Mouse (Mus musculus): ENCODE measurements around the gene Prkab2. TPM values are rescaled to one million over a fixed set of nuclear protein-coding genes. Genes with fewer than 3 reads are reported as not detected.

Gene Prkab2
- total and polyA plus RNA-seq, 3 experiments, result 0.68 to 1.5 (median 1.4) TPM

DNA sequence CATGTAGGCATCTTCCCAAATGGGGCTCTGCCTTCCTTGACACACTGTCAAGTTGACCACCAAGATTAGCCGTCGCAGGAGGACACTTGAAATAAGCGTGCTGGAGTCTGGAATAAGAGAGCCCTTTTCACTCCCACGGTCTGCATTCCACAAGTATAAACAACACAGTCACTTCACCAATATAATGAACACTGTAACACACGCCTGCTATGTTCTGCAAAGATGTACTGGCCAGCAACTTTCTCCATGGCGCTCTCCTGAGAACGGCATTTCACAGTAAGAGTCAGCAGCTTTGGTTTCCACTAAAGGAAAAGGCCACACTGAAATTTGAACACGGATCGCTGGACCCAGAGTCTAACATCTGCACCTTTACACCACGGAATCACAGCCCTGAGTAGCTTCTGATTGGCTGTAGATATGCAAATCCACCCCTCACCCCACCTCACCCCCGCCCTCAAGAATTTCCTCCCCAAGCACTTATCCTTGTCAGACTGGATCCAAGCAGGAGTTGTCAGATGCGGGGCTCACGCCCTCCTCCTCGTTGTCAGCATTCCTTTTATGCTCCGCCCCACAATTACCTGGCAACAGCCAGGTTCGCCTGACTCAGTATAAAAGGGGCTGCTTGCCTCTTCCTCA lies 25.7 kb downstream of the Prkab2 start:
- Histone ChIP-seq H3K4me3 (replicated peaks in 1 of 3; ENCODE audit: low read depth in 2 of 3, low read length in 2 of 3, poor library complexity in 1 of 3) (no peak overlapping the region), H3K27ac (ENCODE audit: insufficient read depth, low read depth) (no peak overlapping the region), H3K9me3 (replicated peaks; ENCODE audit: low read length) (no peaks in the 10 kb centered on the region), H3K27me3 (replicated peaks) (peaks cover 7% of the 10 kb centered on the region), H3K9ac (ENCODE audit: insufficient read depth, low read depth) (no peak overlapping the region), H3K4me1 (ENCODE audit: control insufficient read depth in 1 of 2, insufficient read depth in 2 of 2) (peaks cover 0 to 15% of the 10 kb centered on the region in 2 experiments; a peak in 2 of 4 replicates), H3K79me2 (replicated peaks; ENCODE audit: control insufficient read depth, extremely low read depth, insufficient read depth, poor library complexity, severe bottlenecking) (no peaks in the 10 kb centered on the region), H3K4me2 (ENCODE audit: insufficient read depth, low read depth, poor library complexity, severe bottlenecking) (no peak overlapping the region), H3K36me3 (replicated peaks in 1 of 2; ENCODE audit: control insufficient read depth in 1 of 2, insufficient read depth in 1 of 2, low read length in 1 of 2) (no peaks in the 10 kb centered on the region)
- dilution Hi-C loops (cut with MboI; ENCODE audit: extremely low pct_ligation_motif_present, extremely low pct_unique_long_range_greater_than_20kb, low sequenced_read_pairs) (no loop called here), in situ Hi-C loops (cut with MboI; ENCODE audit: low pct_ligation_motif_present, low pct_unique_long_range_greater_than_20kb, low sequenced_read_pairs) (loop anchor here (5.0 to 25.0 kb wide), 2 partner anchors 84 to 479 kb away; partner anchors contain the start of gene Adam30)
- TF ChIP-seq USF1 (IDR thresholded peaks at IDR 0.05; ENCODE audit: low read depth, low read length) (no peak), JUND (conservative IDR thresholded peaks at IDR 0.05; ENCODE audit: low read depth, low read length) (no peak), PAX5 (IDR thresholded peaks at IDR 0.05; ENCODE audit: low read length) (no peak), MAZ (IDR thresholded peaks at IDR 0.05; ENCODE audit: low read depth, low read length) (no peak)
- no peak for DNase-seq (ENCODE audit: extremely low read depth)

DNA sequence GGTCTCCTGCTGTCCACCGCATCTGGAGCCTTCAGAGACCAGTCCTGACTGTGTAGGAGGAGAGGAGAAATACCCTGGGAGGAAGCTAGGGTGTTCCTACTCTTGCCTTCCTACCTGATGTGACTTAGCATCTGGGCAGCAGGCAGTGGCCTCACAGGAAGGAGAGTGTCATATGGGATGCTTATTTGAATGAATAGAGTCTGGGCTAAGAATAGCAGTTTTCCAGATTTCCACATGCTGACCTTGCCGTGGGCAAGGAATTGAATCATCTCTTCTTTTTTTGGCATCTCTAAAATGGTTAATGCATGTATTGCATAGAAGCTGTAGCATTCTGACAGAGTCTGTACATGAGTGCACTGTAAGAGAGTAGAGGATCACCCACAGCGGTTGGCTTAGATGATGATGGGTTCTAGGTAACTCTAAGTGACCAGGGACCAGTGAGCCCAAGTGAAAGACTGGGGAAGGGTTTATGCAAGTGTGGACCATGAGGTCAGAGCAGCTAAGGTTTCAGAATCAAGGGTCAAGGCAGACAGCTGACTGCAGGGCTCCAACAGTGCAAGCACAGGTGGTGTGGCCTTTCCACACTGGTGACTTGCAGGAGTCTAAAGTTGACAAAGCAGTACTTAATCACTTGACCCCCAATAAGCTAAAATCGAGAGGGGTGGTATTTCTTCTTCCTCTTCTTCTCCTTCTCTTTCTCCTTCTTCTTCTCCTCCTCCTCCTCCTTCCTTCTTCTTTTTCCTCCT lies 28.6 kb downstream of the Prkab2 start:
- Histone ChIP-seq H3K4me2 (ENCODE audit: insufficient read depth, low read depth, poor library complexity, severe bottlenecking) (no peak overlapping the region), H3K4me1 (ENCODE audit: control insufficient read depth in 1 of 2, insufficient read depth in 2 of 2) (peaks cover 0 to 8% of the 10 kb centered on the region in 2 experiments; a peak in 2 of 4 replicates), H3K79me2 (replicated peaks; ENCODE audit: control insufficient read depth, extremely low read depth, insufficient read depth, poor library complexity, severe bottlenecking) (no peaks in the 10 kb centered on the region), H3K4me3 (replicated peaks in 1 of 3; ENCODE audit: low read depth in 2 of 3, low read length in 2 of 3, poor library complexity in 1 of 3) (no peak overlapping the region), H3K9me3 (replicated peaks; ENCODE audit: low read length) (no peaks in the 10 kb centered on the region), H3K27ac (ENCODE audit: insufficient read depth, low read depth) (no peak overlapping the region), H3K36me3 (replicated peaks in 1 of 2; ENCODE audit: control insufficient read depth in 1 of 2, insufficient read depth in 1 of 2, low read length in 1 of 2) (no peaks in the 10 kb centered on the region), H3K9ac (ENCODE audit: insufficient read depth, low read depth) (no peak overlapping the region), H3K27me3 (replicated peaks) (peaks cover 9% of the 10 kb centered on the region)
- TF ChIP-seq MAZ (IDR thresholded peaks at IDR 0.05; ENCODE audit: low read depth, low read length) (no peak), CTCF (conservative IDR thresholded peaks at IDR 0.05 in 1 of 2, IDR thresholded peaks at IDR 0.05 in 1 of 2; ENCODE audit: low read depth in 2 of 2, low read length in 2 of 2) (no peak), POLR2A (IDR thresholded peaks at IDR 0.05; ENCODE audit: low read depth, low read length) (no peak), BHLHE40 (IDR thresholded peaks at IDR 0.05; ENCODE audit: low read depth, low read length) (no peak), NELFE (IDR thresholded peaks at IDR 0.05; ENCODE audit: low read depth, low read length) (no peak), PAX5 (IDR thresholded peaks at IDR 0.05; ENCODE audit: low read length) (no peak), UBTF (IDR thresholded peaks at IDR 0.05; ENCODE audit: low read depth, low read length) (no peak), ZC3H11A (IDR thresholded peaks at IDR 0.05; ENCODE audit: low read depth, low read length) (no peak), USF2 (conservative IDR thresholded peaks at IDR 0.05; ENCODE audit: low read depth, low read length) (no peak), RCOR1 (conservative IDR thresholded peaks at IDR 0.05; ENCODE audit: low read depth, low read length) (no peak), E2F4 (IDR thresholded peaks at IDR 0.05; ENCODE audit: insufficient replicate concordance, low read depth, low read length) (no peak)
- in situ Hi-C loops (cut with MboI; ENCODE audit: low pct_ligation_motif_present, low pct_unique_long_range_greater_than_20kb, low sequenced_read_pairs) (loop anchor here (25.0 kb wide), 1 partner anchor 476 kb away; the partner anchor contains the start of gene Adam30), dilution Hi-C loops (cut with MboI; ENCODE audit: extremely low pct_ligation_motif_present, extremely low pct_unique_long_range_greater_than_20kb, low sequenced_read_pairs) (no loop called here)
- no peak for DNase-seq (ENCODE audit: extremely low read depth)
